Mouse (Mus musculus): ENCODE measurements around the gene Dclk2. TPM values are rescaled to one million over a fixed set of nuclear protein-coding genes. Genes with fewer than 3 reads are reported as not detected.
A peak's percentile ranks its signal among the peaks of the same experiment; 100 is the strongest.

Gene Dclk2
- total and polyA plus RNA-seq, 3 experiments, result under 0.01 to 0.17 TPM; not detected in 1

GRCm38 (mm10) chr3:86961395-86961669, 40.7 kb upstream of the Dclk2 start:
- no peak overlapping the region for H3K27ac ChIP-seq (ENCODE audit: control insufficient read depth, low read depth, low read length)
- no peaks in the 10 kb centered on the region for H3K4me1 ChIP-seq (ENCODE audit: control insufficient read depth in 1 of 2, insufficient read depth in 2 of 2, low read length in 2 of 2)
- DNase-seq (ENCODE audit: low read depth, low spot score), result no peak

GRCm38 (mm10) chr3:86960656-86961394, 40.2 kb upstream of the Dclk2 start:
- Histone ChIP-seq H3K4me1 (ENCODE audit: control insufficient read depth in 1 of 2, insufficient read depth in 2 of 2, low read length in 2 of 2) (no peaks in the 10 kb centered on the region), H3K4me3 (ENCODE audit: control insufficient read depth in 1 of 2, insufficient read depth in 1 of 2, low read depth in 2 of 2, low read length in 2 of 2) (no peak overlapping the region), H3K36me3 (ENCODE audit: control insufficient read depth in 1 of 2, insufficient read depth in 2 of 2, low read length in 2 of 2) (no peaks in the 10 kb centered on the region), H3K79me2 (ENCODE audit: control insufficient read depth, insufficient read depth, low read length, poor library complexity) (no peaks in the 10 kb centered on the region), H3K9ac (ENCODE audit: control insufficient read depth, low read depth, low read length, poor library complexity, severe bottlenecking) (no peak overlapping the region), H3K9me3 (replicated peaks; ENCODE audit: insufficient read depth, low read length) (no peaks in the 10 kb centered on the region), H3K27ac (ENCODE audit: control insufficient read depth, low read depth, low read length) (no peak overlapping the region), H3K27me3 (ENCODE audit: control insufficient read depth in 1 of 2, insufficient read depth in 2 of 2, low read length in 2 of 2) (no peaks in the 10 kb centered on the region; a peak in 1 of 4 replicates)
- DNase-seq (ENCODE audit: low read depth, low spot score), result peak; percentile 7
- no peak for TF ChIP-seq POLR2AphosphoS2 (IDR thresholded peaks at IDR 0.05; ENCODE audit: low read length)
- TF ChIP-seq USF1 (IDR thresholded peaks at IDR 0.05; ENCODE audit: low read depth, low read length), result peak; percentile 45; the same call in 1 of the 2 replicates

More at GRCm38 (mm10) chr3:86961395-86961669, 40.7 kb upstream of the Dclk2 start:
- H3K9me3 ChIP-seq (replicated peaks; ENCODE audit: insufficient read depth, low read length), result no peaks in the 10 kb centered on the region
- no peak for TF ChIP-seq UBTF (IDR thresholded peaks at IDR 0.05; ENCODE audit: borderline replicate concordance, insufficient read depth, low read depth, low read length)
- TF ChIP-seq MAZ (IDR thresholded peaks at IDR 0.05; ENCODE audit: low read depth, low read length), result no peak
- TF ChIP-seq E2F4 (IDR thresholded peaks at IDR 0.05; ENCODE audit: borderline replicate concordance, low read depth, low read length), result no peak
- TF ChIP-seq ZNF384 (IDR thresholded peaks at IDR 0.05; ENCODE audit: low read depth, low read length), result no peak
- no peak for TF ChIP-seq ZKSCAN1 (IDR thresholded peaks at IDR 0.05; ENCODE audit: low read depth, low read length)
- TF ChIP-seq CHD1 (IDR thresholded peaks at IDR 0.05; ENCODE audit: low read depth, low read length), result no peak
- no peak for TF ChIP-seq EP300 (IDR thresholded peaks at IDR 0.05; ENCODE audit: low read depth in 1 of 2, low read length in 2 of 2)
- H3K27me3 ChIP-seq (ENCODE audit: control insufficient read depth in 1 of 2, insufficient read depth in 2 of 2, low read length in 2 of 2), result no peaks in the 10 kb centered on the region; a peak in 1 of 4 replicates
- no peaks in the 10 kb centered on the region for H3K79me2 ChIP-seq (ENCODE audit: control insufficient read depth, insufficient read depth, low read length, poor library complexity)
- H3K4me3 ChIP-seq (ENCODE audit: control insufficient read depth in 1 of 2, insufficient read depth in 1 of 2, low read depth in 2 of 2, low read length in 2 of 2), result no peak overlapping the region
- H3K36me3 ChIP-seq (ENCODE audit: control insufficient read depth in 1 of 2, insufficient read depth in 2 of 2, low read length in 2 of 2), result no peaks in the 10 kb centered on the region
- H3K9ac ChIP-seq (ENCODE audit: control insufficient read depth, low read depth, low read length, poor library complexity, severe bottlenecking), result no peak overlapping the region

- Histone ChIP-seq H3K79me2 (ENCODE audit: control insufficient read depth, insufficient read depth, low read length, poor library complexity) (no peaks in the 10 kb centered on the region), H3K36me3 (ENCODE audit: control insufficient read depth in 1 of 2, insufficient read depth in 2 of 2, low read length in 2 of 2) (no peaks in the 10 kb centered on the region), H3K9me3 (replicated peaks; ENCODE audit: insufficient read depth, low read length) (no peaks in the 10 kb centered on the region), H3K9ac (ENCODE audit: control insufficient read depth, low read depth, low read length, poor library complexity, severe bottlenecking) (no peak overlapping the region), H3K27me3 (ENCODE audit: control insufficient read depth in 1 of 2, insufficient read depth in 2 of 2, low read length in 2 of 2) (no peaks in the 10 kb centered on the region; a peak in 1 of 4 replicates), H3K4me1 (ENCODE audit: control insufficient read depth in 1 of 2, insufficient read depth in 2 of 2, low read length in 2 of 2) (no peaks in the 10 kb centered on the region), H3K27ac (ENCODE audit: control insufficient read depth, low read depth, low read length) (no peak overlapping the region), H3K4me3 (ENCODE audit: control insufficient read depth in 1 of 2, insufficient read depth in 1 of 2, low read depth in 2 of 2, low read length in 2 of 2) (no peak overlapping the region)
- TF ChIP-seq CHD1 (IDR thresholded peaks at IDR 0.05; ENCODE audit: low read depth, low read length) (no peak), MYB (IDR thresholded peaks at IDR 0.05; ENCODE audit: low read depth, low read length) (no peak), RCOR1 (IDR thresholded peaks at IDR 0.05; ENCODE audit: low read depth, low read length) (no peak), BHLHE40 (IDR thresholded peaks at IDR 0.05; ENCODE audit: borderline replicate concordance, low read depth, low read length) (no peak), MAFK (IDR thresholded peaks at IDR 0.05; ENCODE audit: borderline replicate concordance, low read depth, low read length) (no peak)
- no peak for DNase-seq (ENCODE audit: low read depth, low spot score)
These were observed 38.4 kb upstream of the Dclk2 start for GRCm38 (mm10) chr3:86959088-86959487.
